Mouse (Mus musculus) neural tube, embryonic 11.5 days (tissue): ENCODE results near the gene Lrch4. TPM values are rescaled to one million over a fixed set of nuclear protein-coding genes. Genes with fewer than 3 reads are reported as not detected.

Experiments
- polyA plus RNA-seq: library from polyadenylated mRNA; unstranded; fragments of >200 nt; fragmentation: Nextera tagmentation; extraction: Ambion mirVana; gene quantifications from 2 replicates; pipeline ENCODE4 v1.2.1, GENCODE M21; 2014

Lrch4 gene
- polyA plus RNA-seq, 1 experiment from 2014 or later = 39.0 TPM

Other genes starting within 250 kb of the Lrch4 start
- gene Zan, start 152.1 kb upstream of the Lrch4 start, polyA plus RNA-seq = 0.05 TPM in 1 of 2 replicates, not detected in the other
- 53.9 and 57.9 TPM in 2 replicates for gene Pop7, start 126.6 kb upstream of the Lrch4 start, polyA plus RNA-seq
- gene Gigyf1, start 110.6 kb upstream of the Lrch4 start, polyA plus RNA-seq = 9.5 and 10.6 TPM in 2 replicates
- 0.34 and 0.51 TPM in 2 replicates for gene Epo, start 95.9 kb upstream of the Lrch4 start, polyA plus RNA-seq
- 449 and 479 TPM in 2 replicates for gene Gnb2, start 95.6 kb upstream of the Lrch4 start, polyA plus RNA-seq
- 38.6 and 40.0 TPM in 2 replicates for gene Actl6b, start 75.6 kb upstream of the Lrch4 start, polyA plus RNA-seq
- 0.97 and 1.2 TPM in 2 replicates for gene Tfr2, start 59.3 kb upstream of the Lrch4 start, polyA plus RNA-seq
- 27.8 and 28.5 TPM in 2 replicates for gene Mospd3, start 28.1 kb upstream of the Lrch4 start, polyA plus RNA-seq
- 75.5 and 91.9 TPM in 2 replicates for gene Pcolce, start 15.3 kb upstream of the Lrch4 start, polyA plus RNA-seq
- gene Fbxo24, start 119 bp upstream of the Lrch4 start, polyA plus RNA-seq = 0.21 TPM in 1 of 2 replicates, not detected in the other
- 6.7 and 8.2 TPM in 2 replicates for gene Gm20605, start 54 bp downstream of the Lrch4 start, polyA plus RNA-seq
- gene Sap25, start 12.2 kb downstream of the Lrch4 start, polyA plus RNA-seq = 5.6 and 6.0 TPM in 2 replicates
- 0.12 and 0.24 TPM in 2 replicates for gene Irs3, start 16.6 kb downstream of the Lrch4 start, polyA plus RNA-seq
- gene Agfg2, start 55.6 kb downstream of the Lrch4 start, polyA plus RNA-seq = 13.6 and 14.6 TPM in 2 replicates
- gene Nyap1, start 112.5 kb downstream of the Lrch4 start, polyA plus RNA-seq = 3.8 and 4.4 TPM in 2 replicates
- gene Tsc22d4, start 116.6 kb downstream of the Lrch4 start, polyA plus RNA-seq = 73.9 and 75.6 TPM in 2 replicates
- gene Ppp1r35, start 149.7 kb downstream of the Lrch4 start, polyA plus RNA-seq = 71.1 and 71.2 TPM in 2 replicates
- 10.0 and 10.7 TPM in 2 replicates for gene Mepce, start 158.5 kb downstream of the Lrch4 start, polyA plus RNA-seq
- 11.4 and 11.5 TPM in 2 replicates for gene Zcwpw1, start 158.7 kb downstream of the Lrch4 start, polyA plus RNA-seq
- gene Pilra, start 207.2 kb downstream of the Lrch4 start, polyA plus RNA-seq = 0.33 and 0.84 TPM in 2 replicates
- gene Pilrb1, start 229.0 kb downstream of the Lrch4 start, polyA plus RNA-seq = not detected in 2 replicates
- not detected in 2 replicates for gene Pilrb2, start 242.7 kb downstream of the Lrch4 start, polyA plus RNA-seq